Comparison of ENCODE assay signal across 17 mouse cellular contexts in genomic region chr9:72197331-72197732, GRCm38 (mm10).
DNase-seq lines count a peak whose midpoint lies in the region; ATAC-seq and TF ChIP-seq lines count a peak whose summit lies in the region.
"Had no signal": no experiment of that assay in that cellular context is flagged by ENCODE, and none has a peak within 500 bp of the region (broad histone marks: within the 10 kb centered on the region; RNA-seq: fewer than 3 reads in every experiment).

No protein-coding gene starts in this region.

- H3K4me2 ChIP-seq in myocyte (ENCODE audit: low read depth): peak overlapping the region; percentile 89
- H3K4me2 ChIP-seq: embryonic facial prominence, embryonic 12.5 days; forebrain, embryonic 12.5 days; heart, embryonic 15.5 days; limb, embryonic 13.5 days; midbrain, embryonic 13.5 days; neural tube, embryonic 12.5 days had no signal

- no peak for TF ChIP-seq POLR2A in myocyte (IDR thresholded peaks at IDR 0.05; ENCODE audit: insufficient read length, low read depth)

- peak overlapping the region; percentile 40 for H3ac ChIP-seq in myocyte (ENCODE audit: control insufficient read depth, insufficient read length)

- H3K4me3 ChIP-seq in myocyte: peak overlapping the region; percentile 3
- H3K4me3 ChIP-seq: embryonic facial prominence, embryonic 12.5 days; forebrain, embryonic 12.5 days; heart, embryonic 15.5 days; limb, embryonic 13.5 days; midbrain, embryonic 13.5 days; neural tube, embryonic 12.5 days had no signal

- H3K79me2 ChIP-seq in myocyte (ENCODE audit: control insufficient read depth, insufficient read depth): no peaks in the 10 kb centered on the region

- intact Hi-C loops in left cerebral cortex, postnatal 14 days (cut with DNase I): no loop called here
- intact Hi-C loops in gastrocnemius, postnatal 14 days (cut with DNase I; ENCODE audit: low total_unique reads): loop anchor here (10.0 kb wide), 1 partner anchor 363 kb away; no protein-coding TSS in a partner anchor

- H3K36me3 ChIP-seq in myocyte (ENCODE audit: control insufficient read depth, insufficient read depth): no peaks in the 10 kb centered on the region
- H3K36me3 ChIP-seq: embryonic facial prominence, embryonic 12.5 days; forebrain, embryonic 12.5 days; heart, embryonic 15.5 days; limb, embryonic 13.5 days; midbrain, embryonic 13.5 days; neural tube, embryonic 12.5 days had no signal

- DNase-seq in frontal cortex, adult 2 months (ENCODE audit: extremely low spot score in 1 of 2, low spot score in 1 of 2): peak; percentile 50 to 53
- DNase-seq in frontal cortex, postnatal 10 days (ENCODE audit: low spot score in 2 of 2): no peak
- DNase-seq in left cerebral cortex, postnatal 14 days (ENCODE audit: low spot score in 2 of 2): peak; percentile 55 to 60
- DNase-seq in left cerebral cortex, adult 11 months (ENCODE audit: low spot score): no peak
- peak; percentile 35 for DNase-seq in gastrocnemius, postnatal 14 days
- DNase-seq in adrenal gland, postnatal 25 days: no peak
- DNase-seq: B cell, adult 2 months; cerebellum, postnatal 25 days; lung, postnatal 4 days had no signal

- ATAC-seq in megakaryocyte, adult 5-6 weeks (ENCODE audit: poor library complexity, severe bottlenecking): no peak
- ATAC-seq: midbrain, embryonic 13.5 days had no signal

- H3K27me3 ChIP-seq in myocyte (ENCODE audit: control insufficient read depth, insufficient read depth, insufficient read length): no peaks in the 10 kb centered on the region
- H3K27me3 ChIP-seq: embryonic facial prominence, embryonic 12.5 days; forebrain, embryonic 12.5 days; heart, embryonic 15.5 days; limb, embryonic 13.5 days; midbrain, embryonic 13.5 days; neural tube, embryonic 12.5 days had no signal

TF ChIP-seq in myocyte, 11 proteins besides CTCF, POLR2A, EP300 and RAD21:
- TF ChIP-seq MYOG (IDR thresholded peaks at IDR 0.05; ENCODE audit: control insufficient read depth in 1 of 3, insufficient read depth in 1 of 3, insufficient read length in 2 of 3, low read depth in 2 of 3) (no peak), POLR2AphosphoS2 (IDR thresholded peaks at IDR 0.05; ENCODE audit: insufficient read length, low read depth) (no peak), CEBPB (IDR thresholded peaks at IDR 0.05; ENCODE audit: insufficient read depth, poor library complexity, severe bottlenecking) (no peak), MAX (IDR thresholded peaks at IDR 0.05; ENCODE audit: low read depth) (no peak), TCF3 (IDR thresholded peaks at IDR 0.05; ENCODE audit: insufficient read length, low read depth) (no peak), USF1 (IDR thresholded peaks at IDR 0.05; ENCODE audit: low read depth) (no peak), TCF12 (IDR thresholded peaks at IDR 0.05; ENCODE audit: insufficient read depth, poor library complexity, severe bottlenecking) (no peak), E2F4 (IDR thresholded peaks at IDR 0.05; ENCODE audit: insufficient read depth) (no peak), REST (IDR thresholded peaks at IDR 0.05; ENCODE audit: insufficient read depth, insufficient read length) (no peak), SRF (IDR thresholded peaks at IDR 0.05; ENCODE audit: control insufficient read depth, insufficient read length, low read depth) (no peak), MYOD1 (IDR thresholded peaks at IDR 0.05; ENCODE audit: control insufficient read depth in 1 of 3, insufficient read length in 2 of 3, low read depth in 2 of 3) (no peak)

Comparison
In these comparisons a context has a peak if more than half of its experiments do, and no peak if none do; other contexts are left out.
1. DNase-seq: peak in frontal cortex, adult 2 months (2 of 2), left cerebral cortex, postnatal 14 days (2 of 2) and gastrocnemius, postnatal 14 days (single experiment); none in frontal cortex, postnatal 10 days (0 of 2), left cerebral cortex, adult 11 months (single experiment) and adrenal gland, postnatal 25 days (single experiment).